Mouse (Mus musculus) embryonic facial prominence, embryonic 10.5 days (tissue): ENCODE results near the gene Zkscan2. TPM values are rescaled to one million over a fixed set of nuclear protein-coding genes. Genes with fewer than 3 reads are reported as not detected.

Experiments
- DNase-seq: peaks from one replicate; pipeline ENCODE4 v3.0.0-alpha.2; 2017; ENCODE audit warnings: low spot score
- H3K27ac ChIP-seq: fragments of 300-500 bp; sonication (generic); replicated peaks from 2 replicates; pipeline ENCODE4 v1.5.1; 2016; ENCODE audit warnings: mild to moderate bottlenecking
- H3K27me3 ChIP-seq: fragments of 300-500 bp; sonication (generic); replicated peaks from 2 replicates; pipeline ENCODE4 v1.6.1; 2016; ENCODE audit warnings: low read depth, mild to moderate bottlenecking; ENCODE audit not compliant: poor library complexity, severe bottlenecking
- H3K36me3 ChIP-seq: fragments of 300-500 bp; sonication (generic); replicated peaks from 2 replicates; pipeline ENCODE4 v1.6.1; 2016; ENCODE audit warnings: mild to moderate bottlenecking, moderate library complexity
- H3K4me1 ChIP-seq: fragments of 300-500 bp; sonication (generic); 2 replicates; pipeline ENCODE4 v1.6.1; 2016
- H3K4me3 ChIP-seq: fragments of 300-500 bp; sonication (generic); 2 replicates; pipeline ENCODE4 v1.5.1; 2016; ENCODE audit warnings: mild to moderate bottlenecking, moderate library complexity
- H3K9me3 ChIP-seq: fragments of 300-500 bp; sonication (generic); 2 replicates; pipeline ENCODE4 v1.6.1; 2016; ENCODE audit warnings: mild to moderate bottlenecking
- WGBS: fragments of 180-500 bp; shearing (Covaris S2); methylation state at CpG from one replicate; pipeline ENCODE4 v1.1.7; 2016; 5-methylcytosine and 5-hydroxymethylcytosine counted together
- polyA plus RNA-seq: library from polyadenylated mRNA; unstranded; fragments of >200 nt; fragmentation: Nextera tagmentation; extraction: Ambion mirVana; gene quantifications from 2 replicates; pipeline ENCODE4 v1.2.1, GENCODE M21; 2016

Zkscan2 gene
- polyA plus RNA-seq, result 3.7 and 3.9 TPM in 2 replicates

GRCm38 (mm10) chr7:123500239-123501219, at the start of gene Zkscan2:
Zkscan2 (minus strand) TSS chr7:123500449.
- no peaks in the 10 kb centered on the region for H3K27me3 ChIP-seq
- peaks cover 4% of the 10 kb centered on the region; the same call in 1 of the 2 replicates for H3K36me3 ChIP-seq
- 1% methylated on average over 71 of the region's 71 CpGs for WGBS
- peak within 1 kb of the TSS; percentile 90 for H3K27ac ChIP-seq
- DNase-seq, result peak; percentile 92
- peaks cover 16% of the 10 kb centered on the region for H3K4me1 ChIP-seq
- no peaks in the 10 kb centered on the region for H3K9me3 ChIP-seq
- H3K4me3 ChIP-seq, result peak within 1 kb of the TSS; percentile 72

GRCm38 (mm10) chr7:123529190-123529589, 28.9 kb upstream of the Zkscan2 start:
- no peak for DNase-seq
- Histone ChIP-seq H3K27ac (no peak overlapping the region), H3K36me3 (no peaks in the 10 kb centered on the region), H3K4me3 (no peak overlapping the region), H3K27me3 (no peaks in the 10 kb centered on the region), H3K9me3 (no peaks in the 10 kb centered on the region), H3K4me1 (peaks cover 8% of the 10 kb centered on the region)
- WGBS, result 85% methylated on average over 3 of the region's 3 CpGs

DNA sequence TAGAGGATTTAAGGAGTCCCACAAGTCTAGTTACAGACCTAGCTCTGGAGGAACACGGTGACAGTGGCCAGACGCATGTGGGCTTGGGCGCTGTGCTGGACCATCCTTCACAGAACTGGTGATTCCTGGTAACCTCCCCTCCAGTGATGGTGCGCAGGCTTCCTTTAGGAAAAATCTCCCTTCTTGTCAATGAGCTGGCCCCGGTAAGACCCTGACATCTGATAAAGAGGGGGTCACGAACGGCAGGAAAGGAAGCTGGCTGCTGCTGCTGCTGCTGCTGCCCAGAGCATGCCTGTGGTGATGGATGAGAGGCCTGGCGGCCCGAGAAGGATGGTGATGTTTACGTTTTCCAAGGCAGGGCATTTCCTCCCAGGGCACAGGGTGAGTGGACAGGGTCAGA, 25.5 kb upstream of the Zkscan2 start:
- no peaks in the 10 kb centered on the region for H3K36me3 ChIP-seq
- H3K4me1 ChIP-seq, result peaks cover 8% of the 10 kb centered on the region
- no peak overlapping the region for H3K27ac ChIP-seq
- no peaks in the 10 kb centered on the region for H3K9me3 ChIP-seq
- H3K4me3 ChIP-seq, result no peak overlapping the region
- no peaks in the 10 kb centered on the region for H3K27me3 ChIP-seq
- 47% methylated on average over 10 of the region's 10 CpGs for WGBS
- peak; percentile 19 for DNase-seq

GRCm38 (mm10) chr7:123524218-123524861, 24.1 kb upstream of the Zkscan2 start:
- peak; percentile 77 for DNase-seq
- 27% methylated on average over 8 of the region's 8 CpGs for WGBS
- Histone ChIP-seq H3K27me3 (no peaks in the 10 kb centered on the region), H3K4me1 (peaks cover 8% of the 10 kb centered on the region), H3K4me3 (no peak overlapping the region), H3K36me3 (no peaks in the 10 kb centered on the region), H3K27ac (no peak overlapping the region), H3K9me3 (no peaks in the 10 kb centered on the region)

DNA sequence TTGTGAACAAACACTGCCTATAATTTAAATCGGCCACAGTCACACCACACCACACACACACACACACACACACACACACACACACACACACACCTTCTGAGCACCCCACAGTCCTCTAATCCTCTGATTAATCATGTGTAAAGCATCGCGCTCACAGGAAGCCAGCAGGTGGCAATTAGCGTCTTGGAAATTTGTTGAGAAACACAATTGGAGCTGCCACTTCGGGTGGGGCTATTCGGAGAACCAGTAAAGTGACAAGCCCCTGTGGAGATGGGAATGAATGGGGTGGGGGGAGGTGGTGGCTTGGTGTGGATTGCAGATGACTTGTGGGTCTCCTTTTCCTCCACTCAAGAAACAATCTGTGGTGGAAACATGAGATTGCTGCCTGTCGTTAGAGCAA, 7.7 kb upstream of the Zkscan2 start:
- Histone ChIP-seq H3K9me3 (peaks cover 18% of the 10 kb centered on the region; the same call in 1 of the 2 replicates), H3K4me3 (no peak overlapping the region), H3K36me3 (no peaks in the 10 kb centered on the region), H3K27ac (no peak overlapping the region), H3K27me3 (no peaks in the 10 kb centered on the region), H3K4me1 (no peaks in the 10 kb centered on the region)
- 82% methylated on average over 7 of the region's 7 CpGs for WGBS
- no peak for DNase-seq

- H3K27me3 ChIP-seq, result no peaks in the 10 kb centered on the region
- no peaks in the 10 kb centered on the region for H3K36me3 ChIP-seq
- H3K27ac ChIP-seq, result no peak overlapping the region
- peaks cover 17% of the 10 kb centered on the region; the same call in 1 of the 2 replicates for H3K9me3 ChIP-seq
- H3K4me3 ChIP-seq, result no peak overlapping the region
- peaks cover 16% of the 10 kb centered on the region for H3K4me1 ChIP-seq
- 52% methylated on average over 1 of the region's 1 CpGs for WGBS
- DNase-seq, result peak; percentile 62
Observed at GRCm38 (mm10) chr7:123503358-123503757, 3.1 kb upstream of the Zkscan2 start.

- Histone ChIP-seq H3K4me3 (peak overlapping the region; percentile 72), H3K36me3 (peaks cover 4% of the 10 kb centered on the region), H3K9me3 (no peaks in the 10 kb centered on the region), H3K27me3 (no peaks in the 10 kb centered on the region), H3K4me1 (peaks cover 16% of the 10 kb centered on the region), H3K27ac (peak overlapping the region; percentile 90)
- WGBS, result 46% methylated on average over 19 of the region's 19 CpGs
- DNase-seq, result no peak
Observed at GRCm38 (mm10) chr7:123499481-123500238, 589 bp downstream of the Zkscan2 start.

GRCm38 (mm10) chr7:123487703-123488102, 12.5 kb downstream of the Zkscan2 start:
- no peak overlapping the region for H3K27ac ChIP-seq
- 81% methylated on average over 5 of the region's 5 CpGs for WGBS
- H3K4me3 ChIP-seq, result no peak overlapping the region
- H3K4me1 ChIP-seq, result no peaks in the 10 kb centered on the region
- DNase-seq, result no peak
- no peaks in the 10 kb centered on the region for H3K9me3 ChIP-seq
- no peaks in the 10 kb centered on the region for H3K27me3 ChIP-seq
- H3K36me3 ChIP-seq, result peaks cover 7% of the 10 kb centered on the region; the same call in 1 of the 2 replicates

- H3K27ac ChIP-seq, result no peak overlapping the region
- no peaks in the 10 kb centered on the region for H3K9me3 ChIP-seq
- no peaks in the 10 kb centered on the region for H3K36me3 ChIP-seq
- no peaks in the 10 kb centered on the region for H3K4me1 ChIP-seq
- H3K27me3 ChIP-seq, result no peaks in the 10 kb centered on the region
- DNase-seq, result no peak
- WGBS, result 92% methylated on average over 1 of the region's 1 CpGs
- H3K4me3 ChIP-seq, result no peak overlapping the region
Observed at GRCm38 (mm10) chr7:123467961-123468360, 32.3 kb downstream of the Zkscan2 start.

DNA sequence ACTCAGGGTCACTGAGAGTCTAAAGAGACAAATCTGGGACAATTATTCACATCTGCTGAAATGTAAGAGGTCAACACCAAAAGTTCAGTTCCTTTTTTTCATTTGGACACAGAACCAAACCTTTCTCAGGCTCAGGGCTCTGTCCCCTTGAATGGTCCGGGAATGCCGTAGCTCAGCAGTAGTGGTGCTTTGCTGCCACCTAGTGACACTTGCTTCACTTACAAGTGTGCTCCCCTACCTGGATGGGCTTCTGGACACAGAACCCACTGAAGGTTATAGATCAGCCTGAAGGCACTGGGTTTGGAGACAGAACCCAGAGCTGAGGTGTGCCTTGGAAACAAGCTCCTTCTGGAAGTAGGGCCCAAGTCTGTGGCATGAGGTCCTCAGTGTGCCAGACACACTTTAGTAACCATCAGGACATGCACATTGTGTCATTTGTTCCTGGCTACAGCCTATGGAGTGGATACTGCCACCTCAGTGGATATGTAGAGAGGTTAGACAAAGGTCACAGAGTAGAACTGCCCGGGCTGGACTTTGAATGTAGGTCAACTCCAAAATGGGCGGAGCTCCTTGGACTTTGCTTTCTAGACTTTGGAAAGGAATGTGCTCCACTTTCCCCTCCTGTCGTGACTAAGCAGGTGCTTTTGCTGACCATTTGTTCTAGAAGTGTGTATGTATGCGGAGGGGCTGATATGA, 34.4 kb downstream of the Zkscan2 start:
- Histone ChIP-seq H3K27ac (no peak overlapping the region), H3K9me3 (no peaks in the 10 kb centered on the region), H3K36me3 (no peaks in the 10 kb centered on the region), H3K27me3 (no peaks in the 10 kb centered on the region), H3K4me1 (no peaks in the 10 kb centered on the region), H3K4me3 (no peak overlapping the region)
- WGBS, result 41% methylated on average over 6 of the region's 6 CpGs
- DNase-seq, result peak; percentile 77

GRCm38 (mm10) chr7:123463569-123463968, 36.7 kb downstream of the Zkscan2 start:
- H3K36me3 ChIP-seq, result no peaks in the 10 kb centered on the region
- WGBS, result 77% methylated on average over 4 of the region's 4 CpGs
- no peak overlapping the region for H3K27ac ChIP-seq
- H3K9me3 ChIP-seq, result no peaks in the 10 kb centered on the region
- no peak overlapping the region for H3K4me3 ChIP-seq
- no peaks in the 10 kb centered on the region for H3K27me3 ChIP-seq
- no peaks in the 10 kb centered on the region for H3K4me1 ChIP-seq
- no peak for DNase-seq

DNA sequence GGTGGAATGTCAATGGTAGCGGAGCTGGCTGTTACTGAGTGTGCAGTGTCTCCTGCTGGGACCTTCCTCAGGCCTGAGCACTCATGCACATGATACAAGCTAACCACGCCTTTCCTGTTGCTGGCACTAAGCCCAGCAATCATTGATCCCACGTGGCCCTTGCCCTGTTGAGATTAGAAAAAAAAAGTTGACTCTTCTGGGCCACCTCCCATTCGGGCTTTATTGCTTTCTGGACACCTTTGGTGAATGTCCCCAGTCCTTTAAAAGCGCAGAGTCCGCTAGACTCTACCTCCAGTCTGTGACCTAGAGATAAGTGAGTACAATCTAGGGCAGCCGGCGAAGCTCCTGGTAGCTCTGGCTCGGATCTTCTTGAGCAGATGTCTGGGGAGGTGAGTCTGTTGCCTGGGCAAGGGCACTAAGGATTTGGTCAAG, 38.2 kb downstream of the Zkscan2 start, which contains the start of gene Aqp8:
TSS of gene Aqp8 (plus strand) at position 222 of the 432 bp plus-strand sequence.
- no peaks in the 10 kb centered on the region for H3K27me3 ChIP-seq

More for the DNA sequence above, 38.2 kb downstream of the Zkscan2 start, which contains the start of gene Aqp8:
- no peaks in the 10 kb centered on the region for H3K4me1 ChIP-seq
- H3K27ac ChIP-seq, result no peak within 1 kb of the TSS
- no peak for DNase-seq
- 89% methylated on average over 9 of the region's 9 CpGs for WGBS
- no peaks in the 10 kb centered on the region for H3K36me3 ChIP-seq
- no peaks in the 10 kb centered on the region for H3K9me3 ChIP-seq
- no peak within 1 kb of the TSS for H3K4me3 ChIP-seq
